Mouse (Mus musculus): ENCODE results near the gene Tbc1d17. TPM values are rescaled to one million over a fixed set of nuclear protein-coding genes. Genes with fewer than 3 reads are reported as not detected.

The Tbc1d17 gene
- polyA plus RNA-seq, 1 experiment from 2014 or later: 75.2 TPM

GRCm38 (mm10) chr7:44814423-44814822, 34.5 kb downstream of the Tbc1d17 start:
- no peaks in the 10 kb centered on the region for H3K27me3 ChIP-seq (ENCODE audit: low read depth, poor library complexity, severe bottlenecking)
- H3K27ac ChIP-seq: peak overlapping the region; percentile 100; the same call in 1 of the 2 replicates
- H3K9me3 ChIP-seq (replicated peaks): no peaks in the 10 kb centered on the region
- 78% methylated on average over 4 of the region's 4 CpGs for WGBS
- H3K36me3 ChIP-seq: peaks cover 49% of the 10 kb centered on the region
- peaks cover 40% of the 10 kb centered on the region for H3K4me1 ChIP-seq
- H3K4me3 ChIP-seq: peak overlapping the region; percentile 89; the same call in 1 of the 2 replicates
- no peak for DNase-seq (ENCODE audit: low spot score)

- H3K4me1 ChIP-seq: peaks cover 36% of the 10 kb centered on the region
- H3K9me3 ChIP-seq (replicated peaks): no peaks in the 10 kb centered on the region
- H3K27me3 ChIP-seq (ENCODE audit: low read depth, poor library complexity, severe bottlenecking): no peaks in the 10 kb centered on the region
- H3K4me3 ChIP-seq: no peak overlapping the region
- H3K27ac ChIP-seq: no peak overlapping the region
- no peak for DNase-seq (ENCODE audit: low spot score)
- 86% methylated on average over 3 of the region's 3 CpGs for WGBS
- H3K36me3 ChIP-seq: peaks cover 45% of the 10 kb centered on the region
Observed at GRCm38 (mm10) chr7:44813985-44814384, 34.9 kb downstream of the Tbc1d17 start.

- Histone ChIP-seq H3K27ac (no peak overlapping the region), H3K27me3 (ENCODE audit: low read depth, poor library complexity, severe bottlenecking) (no peaks in the 10 kb centered on the region), H3K4me3 (no peak overlapping the region), H3K4me1 (peaks cover 24% of the 10 kb centered on the region), H3K9me3 (replicated peaks) (no peaks in the 10 kb centered on the region), H3K36me3 (peaks cover 36% of the 10 kb centered on the region)
- DNase-seq (ENCODE audit: low spot score): no peak
- 91% methylated on average over 20 of the region's 20 CpGs for WGBS
Observed at GRCm38 (mm10) chr7:44812651-44813325, 36.1 kb downstream of the Tbc1d17 start.

- no peak overlapping the region for H3K27ac ChIP-seq
- DNase-seq (ENCODE audit: low spot score): no peak
- no peaks in the 10 kb centered on the region for H3K27me3 ChIP-seq (ENCODE audit: low read depth, poor library complexity, severe bottlenecking)
- peaks cover 17% of the 10 kb centered on the region for H3K4me1 ChIP-seq
- H3K4me3 ChIP-seq: no peak overlapping the region
- H3K36me3 ChIP-seq: peaks cover 36% of the 10 kb centered on the region
- no peaks in the 10 kb centered on the region for H3K9me3 ChIP-seq (replicated peaks)
- WGBS: 87% methylated on average over 7 of the region's 7 CpGs
Observed at GRCm38 (mm10) chr7:44810819-44811557, 37.9 kb downstream of the Tbc1d17 start.

- Histone ChIP-seq H3K27ac (no peak overlapping the region), H3K36me3 (peaks cover 36% of the 10 kb centered on the region), H3K27me3 (ENCODE audit: low read depth, poor library complexity, severe bottlenecking) (no peaks in the 10 kb centered on the region), H3K9me3 (replicated peaks) (no peaks in the 10 kb centered on the region), H3K4me3 (no peak overlapping the region), H3K4me1 (peaks cover 10% of the 10 kb centered on the region)
- 80% methylated on average over 4 of the region's 4 CpGs for WGBS
- DNase-seq (ENCODE audit: low spot score): no peak
Observed at GRCm38 (mm10) chr7:44810365-44810764, 38.5 kb downstream of the Tbc1d17 start.

- H3K27me3 ChIP-seq (ENCODE audit: low read depth, poor library complexity, severe bottlenecking): no peaks in the 10 kb centered on the region
- H3K9me3 ChIP-seq (replicated peaks): no peaks in the 10 kb centered on the region
- H3K27ac ChIP-seq: no peak overlapping the region
- no peak overlapping the region for H3K4me3 ChIP-seq
- peaks cover 36% of the 10 kb centered on the region for H3K36me3 ChIP-seq
- WGBS: 88% methylated on average over 3 of the region's 3 CpGs
- no peak for DNase-seq (ENCODE audit: low spot score)
- H3K4me1 ChIP-seq: peaks cover 1% of the 10 kb centered on the region
Observed at GRCm38 (mm10) chr7:44809466-44809865, 39.4 kb downstream of the Tbc1d17 start.

GRCm38 (mm10) chr7:44808927-44809326, 40.0 kb downstream of the Tbc1d17 start:
- no peaks in the 10 kb centered on the region for H3K27me3 ChIP-seq (ENCODE audit: low read depth, poor library complexity, severe bottlenecking)
- no peak for DNase-seq (ENCODE audit: low spot score)
- H3K9me3 ChIP-seq (replicated peaks): no peaks in the 10 kb centered on the region
- H3K4me1 ChIP-seq: no peaks in the 10 kb centered on the region
- H3K27ac ChIP-seq: no peak overlapping the region
- H3K36me3 ChIP-seq: peaks cover 31% of the 10 kb centered on the region
- 83% methylated on average over 2 of the region's 2 CpGs for WGBS
- no peak overlapping the region for H3K4me3 ChIP-seq

GRCm38 (mm10) chr7:44792781-44793180, 56.1 kb downstream of the Tbc1d17 start:
- DNase-seq (ENCODE audit: low spot score): no peak
- Histone ChIP-seq H3K4me3 (no peak overlapping the region), H3K9me3 (replicated peaks) (no peaks in the 10 kb centered on the region), H3K27me3 (ENCODE audit: low read depth, poor library complexity, severe bottlenecking) (no peaks in the 10 kb centered on the region), H3K36me3 (no peaks in the 10 kb centered on the region), H3K27ac (no peak overlapping the region), H3K4me1 (0 out of 2 replicates have a peak, but pooled peaks cover 3% of the 10 kb centered on the region)
- 89% methylated on average over 6 of the region's 6 CpGs for WGBS

- 49% methylated on average over 4 of the region's 4 CpGs for WGBS
- DNase-seq (ENCODE audit: low spot score): no peak
- Histone ChIP-seq H3K36me3 (no peaks in the 10 kb centered on the region), H3K27ac (no peak overlapping the region), H3K9me3 (replicated peaks) (no peaks in the 10 kb centered on the region), H3K4me3 (no peak overlapping the region), H3K27me3 (ENCODE audit: low read depth, poor library complexity, severe bottlenecking) (no peaks in the 10 kb centered on the region), H3K4me1 (0 out of 2 replicates have a peak, but pooled peaks cover 3% of the 10 kb centered on the region)
Observed at GRCm38 (mm10) chr7:44790066-44790465, 58.8 kb downstream of the Tbc1d17 start.

- 73% methylated on average over 3 of the region's 3 CpGs for WGBS
- no peak for DNase-seq (ENCODE audit: low spot score)
- Histone ChIP-seq H3K4me1 (0 out of 2 replicates have a peak, but pooled peaks cover 3% of the 10 kb centered on the region), H3K27me3 (ENCODE audit: low read depth, poor library complexity, severe bottlenecking) (no peaks in the 10 kb centered on the region), H3K36me3 (no peaks in the 10 kb centered on the region), H3K4me3 (no peak overlapping the region), H3K9me3 (replicated peaks) (no peaks in the 10 kb centered on the region), H3K27ac (no peak overlapping the region)
Observed at GRCm38 (mm10) chr7:44789531-44789930, 59.3 kb downstream of the Tbc1d17 start.

MicroRNA genes within 50 kb of the gene (microRNA counts, 519-probe panel; counts per million panel counts)
- microRNA mmu-miR-707: 684 counts per million, percentile 72 among the panel's probes with 10 or more counts

Small RNA genes lying within 50 kb of the gene (microRNA-seq; reads per million reads assigned to microRNA genes)
- not detected for gene Mir707

Other genes starting within 250 kb of the Tbc1d17 start
- gene Myh14, start 178.2 kb downstream of the Tbc1d17 start, polyA plus RNA-seq (2016; fragmentation: Nextera tagmentation; extraction: Ambion mirVana): 0.63 and 1.8 TPM in 2 replicates
- gene Izumo2, start 140.3 kb downstream of the Tbc1d17 start, polyA plus RNA-seq (2016; fragmentation: Nextera tagmentation; extraction: Ambion mirVana): not detected in 2 replicates
- 37.7 and 38.1 TPM in 2 replicates for gene Vrk3, start 100.7 kb downstream of the Tbc1d17 start, polyA plus RNA-seq (2016; fragmentation: Nextera tagmentation; extraction: Ambion mirVana)
- 2.6 and 3.1 TPM in 2 replicates for gene Zfp473, start 98.0 kb downstream of the Tbc1d17 start, polyA plus RNA-seq (2016; fragmentation: Nextera tagmentation; extraction: Ambion mirVana)
- 174 and 181 TPM in 2 replicates for gene Nup62, start 33.0 kb downstream of the Tbc1d17 start, polyA plus RNA-seq (2016; fragmentation: Nextera tagmentation; extraction: Ambion mirVana)
- gene Il4i1, start 32.7 kb downstream of the Tbc1d17 start, polyA plus RNA-seq (2016; fragmentation: Nextera tagmentation; extraction: Ambion mirVana): 0.89 and 0.94 TPM in 2 replicates
- 3.1 and 3.4 TPM in 2 replicates for gene Atf5, start 32.4 kb downstream of the Tbc1d17 start, polyA plus RNA-seq (2016; fragmentation: Nextera tagmentation; extraction: Ambion mirVana)
- gene Akt1s1, start 88 bp downstream of the Tbc1d17 start, polyA plus RNA-seq (2016; fragmentation: Nextera tagmentation; extraction: Ambion mirVana): 96.4 and 99.6 TPM in 2 replicates
- gene Pnkp, start 8.1 kb upstream of the Tbc1d17 start, polyA plus RNA-seq (2016; fragmentation: Nextera tagmentation; extraction: Ambion mirVana): 37.5 and 43.1 TPM in 2 replicates
- 434 and 504 TPM in 2 replicates for gene Ptov1, start 20.7 kb upstream of the Tbc1d17 start, polyA plus RNA-seq (2016; fragmentation: Nextera tagmentation; extraction: Ambion mirVana)
- 140 and 145 TPM in 2 replicates for gene Med25, start 43.6 kb upstream of the Tbc1d17 start, polyA plus RNA-seq (2016; fragmentation: Nextera tagmentation; extraction: Ambion mirVana)
- 14.8 and 20.0 TPM in 2 replicates for gene Fuz, start 47.0 kb upstream of the Tbc1d17 start, polyA plus RNA-seq (2016; fragmentation: Nextera tagmentation; extraction: Ambion mirVana)
- 78.7 and 85.3 TPM in 2 replicates for gene Ap2a1, start 80.4 kb upstream of the Tbc1d17 start, polyA plus RNA-seq (2016; fragmentation: Nextera tagmentation; extraction: Ambion mirVana)
- 0.14 and 0.18 TPM in 2 replicates for gene Tsks, start 94.1 kb upstream of the Tbc1d17 start, polyA plus RNA-seq (2016; fragmentation: Nextera tagmentation; extraction: Ambion mirVana)
- 11.4 and 18.8 TPM in 2 replicates for gene Cpt1c, start 125.8 kb upstream of the Tbc1d17 start, polyA plus RNA-seq (2016; fragmentation: Nextera tagmentation; extraction: Ambion mirVana)
- 979 and 1,027 TPM in 2 replicates for gene Prmt1, start 137.5 kb upstream of the Tbc1d17 start, polyA plus RNA-seq (2016; fragmentation: Nextera tagmentation; extraction: Ambion mirVana)
- gene Irf3, start 148.6 kb upstream of the Tbc1d17 start, polyA plus RNA-seq (2016; fragmentation: Nextera tagmentation; extraction: Ambion mirVana): 74.7 and 75.0 TPM in 2 replicates
- 89.7 and 92.2 TPM in 2 replicates for gene Bcl2l12, start 149.6 kb upstream of the Tbc1d17 start, polyA plus RNA-seq (2016; fragmentation: Nextera tagmentation; extraction: Ambion mirVana)
- 47.8 and 50.6 TPM in 2 replicates for gene Scaf1, start 167.3 kb upstream of the Tbc1d17 start, polyA plus RNA-seq (2016; fragmentation: Nextera tagmentation; extraction: Ambion mirVana)
- 15.6 and 18.3 TPM in 2 replicates for gene Rras, start 168.9 kb upstream of the Tbc1d17 start, polyA plus RNA-seq (2016; fragmentation: Nextera tagmentation; extraction: Ambion mirVana)
- gene Prr12, start 203.8 kb upstream of the Tbc1d17 start, polyA plus RNA-seq (2016; fragmentation: Nextera tagmentation; extraction: Ambion mirVana): 16.3 and 18.1 TPM in 2 replicates
- 80.4 and 81.2 TPM in 2 replicates for gene Nosip, start 213.3 kb upstream of the Tbc1d17 start, polyA plus RNA-seq (2016; fragmentation: Nextera tagmentation; extraction: Ambion mirVana)
- gene Prrg2, start 213.6 kb upstream of the Tbc1d17 start, polyA plus RNA-seq (2016; fragmentation: Nextera tagmentation; extraction: Ambion mirVana): 16.8 and 24.8 TPM in 2 replicates
- 175 and 210 TPM in 2 replicates for gene Rcn3, start 243.1 kb upstream of the Tbc1d17 start, polyA plus RNA-seq (2016; fragmentation: Nextera tagmentation; extraction: Ambion mirVana)